Mouse (Mus musculus) stomach, postnatal 0 days (tissue): Measurements from ENCODE around the gene Drosha. TPM values are rescaled to one million over a fixed set of nuclear protein-coding genes. Genes with fewer than 3 reads are reported as not detected.
"Not testable (repeated sequence)": the region's sequence is repeated elsewhere in the genome, so short reads cannot be mapped to it uniquely, and the experiment has no call there.

Source experiments
- ATAC-seq: fragments of 200-750 bp; cut with Nextera tagmentation; 2 replicates; pipeline ENCODE4 v1.8.0; 2017; ENCODE audit not compliant: low FRiP score, low TSS enrichment
- DNase-seq: peaks from one replicate; pipeline ENCODE4 v3.0.0-alpha.2; 2016; ENCODE audit warnings: low spot score
- H3K27ac ChIP-seq: fragments of 300-500 bp; sonication (generic); replicated peaks from 2 replicates; pipeline ENCODE4 v1.5.1; 2014; ENCODE audit warnings: mild to moderate bottlenecking, control low read depth
- H3K27me3 ChIP-seq: fragments of 300-500 bp; sonication (generic); 2 replicates; pipeline ENCODE4 v1.6.1; 2014; ENCODE audit warnings: low read length; ENCODE audit not compliant: control insufficient read depth, insufficient read depth
- H3K36me3 ChIP-seq: fragments of 300-500 bp; sonication (generic); 2 replicates; pipeline ENCODE4 v1.6.1; 2014; ENCODE audit warnings: low read length, mixed read lengths; ENCODE audit not compliant: control insufficient read depth, insufficient read depth
- H3K4me1 ChIP-seq: fragments of 300-500 bp; sonication (generic); replicated peaks from 2 replicates; pipeline ENCODE4 v1.6.1; 2014; ENCODE audit warnings: antibody characterized with exemption; ENCODE audit not compliant: control insufficient read depth, insufficient read depth
- H3K4me2 ChIP-seq: fragments of 300-500 bp; sonication (generic); replicated peaks from 2 replicates; pipeline ENCODE4 v1.6.1; 2014; ENCODE audit warnings: low read depth, mild to moderate bottlenecking, control low read depth, moderate library complexity
- H3K4me3 ChIP-seq: fragments of 300-500 bp; sonication (generic); 2 replicates; pipeline ENCODE4 v1.5.1; 2014; ENCODE audit warnings: low read depth, low read length, control low read depth
- H3K9ac ChIP-seq: fragments of 300-500 bp; sonication (generic); 2 replicates; pipeline ENCODE4 v1.6.1; 2014; ENCODE audit warnings: mild to moderate bottlenecking, low read length, control low read depth, mixed read lengths
- H3K9me3 ChIP-seq: fragments of 300-500 bp; sonication (generic); 2 replicates; pipeline ENCODE4 v1.6.1; 2016; ENCODE audit warnings: low read length; ENCODE audit not compliant: control insufficient read depth
- CTCF ChIP-seq: IDR thresholded peaks from 2 replicates; pipeline ENCODE4 v1.5.1; 2016; ENCODE audit warnings: antibody characterized with exemption, low read depth, mild to moderate bottlenecking, moderate library complexity
- EP300 ChIP-seq: optimal IDR thresholded peaks from 2 replicates; pipeline ENCODE3; 2016; ENCODE audit warnings: antibody characterized with exemption
- WGBS: fragments of 180-500 bp; shearing (Covaris S2); extraction: QIAGEN DNeasy Blood & Tissue Kit; methylation state at CpG from one replicate; pipeline ENCODE4 v1.1.7; 2014; 5-methylcytosine and 5-hydroxymethylcytosine counted together
- polyA plus RNA-seq: library from polyadenylated mRNA; unstranded; fragments of >200 nt; fragmentation: Nextera tagmentation; extraction: Ambion mirVana; gene quantifications from 2 replicates; pipeline ENCODE4 v1.2.1, GENCODE M21; 2015

Drosha gene
- polyA plus RNA-seq, 1 experiment from 2014 or later, result 8.7 TPM

- ATAC-seq, result no peak; the same call in 1 of the 2 replicates
- TF ChIP-seq EP300, result no peak
- Histone ChIP-seq H3K27me3 (no peaks in the 10 kb centered on the region), H3K4me3 (no peak overlapping the region), H3K4me2 (no peak overlapping the region), H3K27ac (no peak overlapping the region), H3K9ac (no peak overlapping the region), H3K9me3 (no peaks in the 10 kb centered on the region), H3K36me3 (peaks cover 3% of the 10 kb centered on the region; the same call in 1 of the 2 replicates), H3K4me1 (no peaks in the 10 kb centered on the region)
- WGBS, result 65% methylated on average over 19 of the region's 19 CpGs
- no peak for DNase-seq
These were observed 83.5 kb downstream of the Drosha start for GRCm38 (mm10) chr15:12907962-12908719.

DNA sequence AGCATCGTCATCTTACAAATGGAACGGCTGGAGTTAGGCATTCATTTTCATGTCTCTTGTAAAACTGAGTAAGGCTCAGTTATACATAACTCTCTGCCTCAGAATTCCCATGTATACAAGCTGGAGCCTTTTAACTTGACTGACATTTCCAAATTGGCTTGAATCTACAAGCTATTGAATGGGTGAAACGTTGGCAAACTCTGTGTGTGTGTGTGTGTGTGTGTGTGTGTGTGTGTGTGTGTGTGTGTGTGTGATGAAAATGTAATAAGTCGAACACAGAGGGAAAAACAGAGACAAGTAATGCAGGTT, 84.1 kb downstream of the Drosha start:
- 53% methylated on average over 4 of the region's 4 CpGs for WGBS
- Histone ChIP-seq H3K27ac (no peak overlapping the region), H3K27me3 (no peaks in the 10 kb centered on the region), H3K9me3 (no peaks in the 10 kb centered on the region), H3K4me2 (no peak overlapping the region), H3K36me3 (peaks cover 3% of the 10 kb centered on the region; the same call in 1 of the 2 replicates), H3K4me3 (no peak overlapping the region), H3K9ac (no peak overlapping the region), H3K4me1 (no peaks in the 10 kb centered on the region)
- DNase-seq (no peak), ATAC-seq (no peak)
- no peak for TF ChIP-seq EP300
- no peak for TF ChIP-seq CTCF

- WGBS, result 43% methylated on average over 7 of the region's 7 CpGs
- Histone ChIP-seq H3K4me1 (no peaks in the 10 kb centered on the region), H3K27me3 (no peaks in the 10 kb centered on the region), H3K9me3 (no peaks in the 10 kb centered on the region), H3K4me3 (no peak overlapping the region), H3K36me3 (peaks cover 7% of the 10 kb centered on the region; the same call in 1 of the 2 replicates), H3K27ac (no peak overlapping the region), H3K4me2 (no peak overlapping the region), H3K9ac (no peak overlapping the region)
- no peak for DNase-seq
- TF ChIP-seq EP300, result no peak
- TF ChIP-seq CTCF, result no peak
- ATAC-seq, result no peak
These were observed 84.6 kb downstream of the Drosha start for GRCm38 (mm10) chr15:12909171-12909570.

- Histone ChIP-seq H3K4me1 (no peaks in the 10 kb centered on the region), H3K4me2 (no peak overlapping the region), H3K36me3 (peaks cover 7% of the 10 kb centered on the region; the same call in 1 of the 2 replicates), H3K9me3 (no peaks in the 10 kb centered on the region), H3K27ac (no peak overlapping the region), H3K4me3 (no peak overlapping the region), H3K9ac (no peak overlapping the region), H3K27me3 (no peaks in the 10 kb centered on the region)
- no peak for TF ChIP-seq EP300
- no peak for TF ChIP-seq CTCF
- DNase-seq (no peak), ATAC-seq (no peak)
- 75% methylated on average over 7 of the region's 7 CpGs for WGBS
These were observed 86.5 kb downstream of the Drosha start for GRCm38 (mm10) chr15:12911082-12911481.

- Histone ChIP-seq H3K36me3 (peaks cover 13% of the 10 kb centered on the region), H3K27me3 (no peaks in the 10 kb centered on the region), H3K4me1 (no peaks in the 10 kb centered on the region), H3K4me2 (no peak overlapping the region), H3K4me3 (no peak overlapping the region), H3K9me3 (no peaks in the 10 kb centered on the region), H3K9ac (no peak overlapping the region), H3K27ac (no peak overlapping the region)
- TF ChIP-seq EP300, result no peak
- TF ChIP-seq CTCF, result no peak
- 88% methylated on average over 10 of the region's 10 CpGs for WGBS
- ATAC-seq (no peak), DNase-seq (no peak)
These were observed 91.8 kb downstream of the Drosha start for GRCm38 (mm10) chr15:12916314-12916815.

- H3K36me3 ChIP-seq, result peaks cover 12% of the 10 kb centered on the region
- not testable (repeated sequence) for ATAC-seq
These were observed 94.8 kb downstream of the Drosha start for GRCm38 (mm10) chr15:12919326-12919966.

More at GRCm38 (mm10) chr15:12919326-12919966, 94.8 kb downstream of the Drosha start:
- not testable (repeated sequence) for H3K4me2 ChIP-seq, H3K9ac ChIP-seq, DNase-seq, H3K4me3 ChIP-seq, H3K27ac ChIP-seq, H3K27me3 ChIP-seq, H3K4me1 ChIP-seq, H3K9me3 ChIP-seq
- 84% methylated on average over 11 of the region's 11 CpGs for WGBS
